Mouse (Mus musculus) CH12.LX (cell line): ENCODE measurements around the gene Csdc2. TPM values are rescaled to one million over a fixed set of nuclear protein-coding genes. Genes with fewer than 3 reads are reported as not detected.

Source experiments
- DNase-seq: peaks from one replicate; pipeline ENCODE4 v3.0.0-alpha.2; 2013; ENCODE audit errors: extremely low read depth
- H3K27ac ChIP-seq: 2 replicates; pipeline ENCODE4 v1.5.1; 2012; ENCODE audit warnings: low read depth, mild to moderate bottlenecking, control low read depth, moderate library complexity; ENCODE audit not compliant: insufficient read depth
- H3K27me3 ChIP-seq: replicated peaks from 2 replicates; pipeline ENCODE3; 2012; ENCODE audit warnings: inconsistent platforms
- H3K36me3 ChIP-seq, 2 experiments: replicated peaks in 1 of 2; 2 replicates each; pipeline versions ENCODE3 to v1.6.1; 2012; ENCODE audit warnings: inconsistent platforms in 1 of 2, low read length in 1 of 2, mild to moderate bottlenecking in 1 of 2, mixed read lengths in 1 of 2, moderate library complexity in 1 of 2; ENCODE audit not compliant: control insufficient read depth in 1 of 2, insufficient read depth in 1 of 2
- H3K4me1 ChIP-seq, 2 experiments: 2 replicates each; pipeline ENCODE4 v1.6.1; 2012; ENCODE audit warnings: inconsistent platforms in 1 of 2, moderate library complexity in 1 of 2; ENCODE audit not compliant: insufficient read depth in 2 of 2, control insufficient read depth in 1 of 2
- H3K4me2 ChIP-seq: 2 replicates; pipeline ENCODE4 v1.6.1; 2012; ENCODE audit warnings: low read depth, mild to moderate bottlenecking, control low read depth; ENCODE audit not compliant: poor library complexity, insufficient read depth, severe bottlenecking
- H3K4me3 ChIP-seq, 3 experiments: fragments of 150-350 bp in 1 of 3; sonication (generic) in 1 of 3; replicated peaks in 1 of 3; 2 replicates each; pipeline versions ENCODE3 to v1.5.1; 2011 to 2012; ENCODE audit warnings: low read depth in 2 of 3, low read length in 2 of 3, mild to moderate bottlenecking in 2 of 3, moderate library complexity in 2 of 3, control low read depth in 1 of 3, improper control_type of control experiment in 1 of 3, inconsistent platforms in 1 of 3, mixed read lengths in 1 of 3; ENCODE audit not compliant: poor library complexity in 1 of 3
- H3K79me2 ChIP-seq: replicated peaks from 2 replicates; pipeline ENCODE4 v1.6.1; 2012; ENCODE audit warnings: mild to moderate bottlenecking, moderate library complexity; ENCODE audit not compliant: control insufficient read depth, poor library complexity, insufficient read depth, severe bottlenecking; ENCODE audit errors: extremely low read depth
- H3K9ac ChIP-seq: 2 replicates; pipeline ENCODE4 v1.6.1; 2012; ENCODE audit warnings: low read depth, mild to moderate bottlenecking, control low read depth, moderate library complexity; ENCODE audit not compliant: insufficient read depth
- H3K9me3 ChIP-seq: replicated peaks from 2 replicates; pipeline ENCODE3; 2012; ENCODE audit warnings: low read length, inconsistent platforms, mixed read lengths
- BHLHE40 ChIP-seq: IDR thresholded peaks from 2 replicates; pipeline ENCODE4 v1.6.1; 2011; ENCODE audit warnings: mild to moderate bottlenecking, low read depth, low read length, improper control_type of control experiment
- CTCF ChIP-seq, 2 experiments: IDR thresholded peaks in 1 of 2; conservative IDR thresholded peaks in 1 of 2; 2 replicates each; pipeline ENCODE4 v1.5.1; 2011 to 2012; ENCODE audit warnings: low read depth in 2 of 2, low read length in 2 of 2, improper control_type of control experiment in 1 of 2, inconsistent platforms in 1 of 2, mild to moderate bottlenecking in 1 of 2, moderate library complexity in 1 of 2
- ELF1 ChIP-seq: IDR thresholded peaks from 2 replicates; pipeline ENCODE4 v1.6.1; 2014; ENCODE audit warnings: low read depth, mild to moderate bottlenecking, inconsistent platforms, low read length, improper control_type of control experiment
- EP300 ChIP-seq: IDR thresholded peaks from 2 replicates; pipeline ENCODE4 v1.6.1; 2011; ENCODE audit warnings: low read length, improper control_type of control experiment
- ETS1 ChIP-seq: conservative IDR thresholded peaks from 2 replicates; pipeline ENCODE4 v1.6.1; 2012; ENCODE audit warnings: low read depth, mild to moderate bottlenecking, inconsistent platforms, low read length, improper control_type of control experiment, moderate library complexity
- GABPA ChIP-seq: IDR thresholded peaks from 2 replicates; pipeline ENCODE4 v1.6.1; 2012; ENCODE audit warnings: low read depth, low read length, improper control_type of control experiment, inconsistent platforms; ENCODE audit not compliant: insufficient replicate concordance
- HCFC1 ChIP-seq: IDR thresholded peaks from 2 replicates; pipeline ENCODE4 v1.6.1; 2012; ENCODE audit warnings: low read depth, mild to moderate bottlenecking, inconsistent platforms, low read length, improper control_type of control experiment
- IRF4 ChIP-seq: IDR thresholded peaks from 2 replicates; pipeline ENCODE4 v1.6.1; 2014; ENCODE audit warnings: low read depth, mild to moderate bottlenecking, inconsistent platforms, low read length, improper control_type of control experiment
- JUND ChIP-seq: conservative IDR thresholded peaks from 2 replicates; pipeline ENCODE4 v1.6.1; 2011; ENCODE audit warnings: low read depth, low read length, improper control_type of control experiment
- MAFK ChIP-seq: IDR thresholded peaks from 2 replicates; pipeline ENCODE4 v1.6.1; 2011; ENCODE audit warnings: low read length, improper control_type of control experiment; ENCODE audit not compliant: insufficient replicate concordance
- MXI1 ChIP-seq: IDR thresholded peaks from 2 replicates; pipeline ENCODE4 v1.6.1; 2011; ENCODE audit warnings: mild to moderate bottlenecking, low read depth, low read length, improper control_type of control experiment
- NELFE ChIP-seq: IDR thresholded peaks from 2 replicates; pipeline ENCODE4 v1.6.1; 2011; ENCODE audit warnings: low read depth, low read length, improper control_type of control experiment
- POLR2A ChIP-seq: IDR thresholded peaks from 2 replicates; pipeline ENCODE4 v1.6.1; 2011; ENCODE audit warnings: low read depth, mild to moderate bottlenecking, improper control_type of control experiment, low read length
- POLR2AphosphoS2 ChIP-seq: IDR thresholded peaks from 2 replicates; pipeline ENCODE4 v1.6.1; 2011; ENCODE audit warnings: low read depth, low read length, improper control_type of control experiment
- RAD21 ChIP-seq: IDR thresholded peaks from 2 replicates; pipeline ENCODE4 v1.6.1; 2011; ENCODE audit warnings: low read depth, mild to moderate bottlenecking, low read length, improper control_type of control experiment, moderate library complexity
- RCOR1 ChIP-seq: conservative IDR thresholded peaks from 2 replicates; pipeline ENCODE4 v1.6.1; 2012; ENCODE audit warnings: low read depth, mild to moderate bottlenecking, inconsistent platforms, low read length, improper control_type of control experiment
- USF1 ChIP-seq: IDR thresholded peaks from 2 replicates; pipeline ENCODE4 v1.6.1; 2014; ENCODE audit warnings: low read depth, mild to moderate bottlenecking, inconsistent platforms, low read length, improper control_type of control experiment
- ZC3H11A ChIP-seq: IDR thresholded peaks from 2 replicates; pipeline ENCODE4 v1.6.1; 2012; ENCODE audit warnings: low read depth, mild to moderate bottlenecking, inconsistent platforms, low read length, improper control_type of control experiment
- ZMIZ1 ChIP-seq: IDR thresholded peaks from 2 replicates; pipeline ENCODE4 v1.6.1; 2012; ENCODE audit warnings: low read depth, mild to moderate bottlenecking, inconsistent platforms, low read length, improper control_type of control experiment
- ZNF384 ChIP-seq: IDR thresholded peaks from 2 replicates; pipeline ENCODE4 v1.6.1; 2012; ENCODE audit warnings: low read depth, low read length, improper control_type of control experiment, inconsistent platforms
- dilution Hi-C: fragments of 300-500 bp; cut with MboI; formaldehyde crosslinking; loops from 2 replicates; pipeline ENCODE4 v1.14.3; 2020; ENCODE audit warnings: low sequenced_read_pairs; ENCODE audit not compliant: extremely low pct_unique_long_range_greater_than_20kb, extremely low pct_ligation_motif_present
- in situ Hi-C: fragments of 300-500 bp; cut with MboI; formaldehyde crosslinking; loops from 3 replicates; pipeline ENCODE4 v1.14.3; 2019; ENCODE audit warnings: low sequenced_read_pairs, low pct_ligation_motif_present, low pct_unique_long_range_greater_than_20kb, mixed read lengths
- polyA plus RNA-seq: library from polyadenylated mRNA; unstranded; fragments of >175 nt; gene quantifications from 2 replicates; pipeline ENCODE4 v1.2.1, GENCODE M21; 2012; ENCODE audit warnings: low read depth; ENCODE audit not compliant: insufficient read length
- total RNA-seq, 2 experiments: library from RNA; depleted of rRNA; stranded (reverse); fragments of 300-350 nt in 1 of 2; fragments of >200 nt in 1 of 2; gene quantifications; 2 replicates each; pipeline ENCODE4 v1.2.3; 2012 to 2014

Gene Csdc2
- total and polyA plus RNA-seq, 3 experiments: 0.08 to 0.43 TPM; not detected in 1

DNA sequence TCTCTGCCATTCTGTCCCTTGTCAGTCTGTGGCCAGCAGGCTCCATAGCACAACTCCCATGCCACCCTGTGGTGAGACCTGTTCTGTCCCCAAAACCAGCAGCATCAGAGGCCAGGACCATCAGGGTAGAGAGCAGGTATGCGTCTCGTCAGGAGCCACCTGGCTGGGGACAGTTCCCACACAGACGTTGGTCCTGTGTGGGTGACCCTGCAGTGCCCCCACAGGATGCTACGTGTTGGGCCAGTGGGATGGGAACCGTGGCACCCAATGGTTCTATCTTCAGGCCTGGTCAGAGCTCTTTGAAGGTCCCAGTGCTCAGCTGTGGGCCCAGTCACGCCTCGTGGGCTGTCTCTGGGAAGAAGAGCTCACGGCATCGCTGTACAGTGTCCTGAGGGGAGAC lies 14.6 kb downstream of the Csdc2 start:
- in situ Hi-C loops: loop anchor here (5.0 kb wide), 1 partner anchor 46 kb away; no protein-coding TSS in a partner anchor
- dilution Hi-C loops: no loop called here
- peaks cover 13 to 21% of the 10 kb centered on the region in 2 experiments for H3K4me1 ChIP-seq
- peaks cover 5% of the 10 kb centered on the region for H3K9me3 ChIP-seq
- DNase-seq: no peak
- no peak overlapping the region for H3K4me3 ChIP-seq
- H3K4me2 ChIP-seq: no peak overlapping the region
- peaks cover 54 to 72% of the 10 kb centered on the region in 2 experiments for H3K36me3 ChIP-seq
- H3K79me2 ChIP-seq: no peaks in the 10 kb centered on the region
- H3K27me3 ChIP-seq: no peaks in the 10 kb centered on the region
- no peak overlapping the region for H3K9ac ChIP-seq
- no peak overlapping the region for H3K27ac ChIP-seq
- TF ChIP-seq POLR2A: no peak
- TF ChIP-seq CTCF (conservative IDR thresholded peaks at IDR 0.05 in 1 of 2, IDR thresholded peaks at IDR 0.05 in 1 of 2; ENCODE audit: low read depth in 2 of 2, low read length in 2 of 2): peak in 1 of 2 experiments; percentile 9; a peak in 1 of 4 replicates
- no peak for TF ChIP-seq USF1
- no peak for TF ChIP-seq NELFE
- no peak for TF ChIP-seq POLR2AphosphoS2
- no peak for TF ChIP-seq ZC3H11A
- TF ChIP-seq RAD21: no peak
- no peak for TF ChIP-seq MXI1

DNA sequence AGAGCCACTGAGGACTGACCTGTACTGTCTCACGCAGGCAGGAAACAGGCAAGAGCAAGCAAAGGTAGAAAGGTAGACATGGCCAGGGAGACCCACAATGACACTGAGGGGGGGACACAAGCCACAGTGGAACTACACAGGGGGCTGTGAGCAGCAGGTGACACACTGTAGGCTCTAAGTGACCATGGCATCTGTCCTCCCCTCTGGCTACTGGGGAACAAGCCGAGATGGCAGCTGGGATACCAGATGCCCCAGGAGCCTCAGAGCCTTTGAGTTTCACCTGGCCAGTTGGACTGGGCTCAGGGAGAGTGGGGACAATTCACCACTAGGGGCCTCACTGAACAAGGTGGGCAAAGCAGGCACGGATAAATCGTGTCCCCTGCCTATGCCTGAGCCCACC lies 15.8 kb downstream of the Csdc2 start:
- dilution Hi-C loops (no loop called here), in situ Hi-C loops (loop anchor here (5.0 kb wide), 1 partner anchor 45 kb away; no protein-coding TSS in a partner anchor)
- no peaks in the 10 kb centered on the region for H3K9me3 ChIP-seq
- DNase-seq: no peak
- H3K4me2 ChIP-seq: no peak overlapping the region
- peaks cover 13 to 21% of the 10 kb centered on the region in 2 experiments for H3K4me1 ChIP-seq
- H3K4me3 ChIP-seq: no peak overlapping the region
- no peak overlapping the region for H3K9ac ChIP-seq
- no peaks in the 10 kb centered on the region for H3K27me3 ChIP-seq
- no peak overlapping the region for H3K27ac ChIP-seq
- TF ChIP-seq ETS1 (no peak), ELF1 (no peak), CTCF (conservative IDR thresholded peaks at IDR 0.05 in 1 of 2, IDR thresholded peaks at IDR 0.05 in 1 of 2; ENCODE audit: low read depth in 2 of 2, low read length in 2 of 2) (no peak), EP300 (no peak), ZMIZ1 (no peak), MAFK (no peak), ZNF384 (no peak), NELFE (no peak), BHLHE40 (no peak), GABPA (no peak), HCFC1 (no peak), POLR2A (no peak), RCOR1 (no peak), USF1 (no peak), MXI1 (no peak), JUND (no peak), IRF4 (no peak)
- H3K79me2 ChIP-seq: no peaks in the 10 kb centered on the region
- H3K36me3 ChIP-seq: peaks cover 60 to 83% of the 10 kb centered on the region in 2 experiments
